Mouse (Mus musculus) urinary bladder, adult 18-20 months (tissue): ENCODE results near the gene Efcab5.
A peak's percentile ranks its signal among the peaks of the same experiment; 100 is the strongest.
"Not testable (repeated sequence)": the region's sequence is repeated elsewhere in the genome, so short reads cannot be mapped to it uniquely, and the experiment has no call there.

Source experiments
- DNase-seq, 2 experiments: peaks; one replicate each; pipeline ENCODE4 v3.0.0; 2022; ENCODE audit warnings: low spot score in 2 of 2, mixed read lengths in 2 of 2

The Efcab5 gene

DNA sequence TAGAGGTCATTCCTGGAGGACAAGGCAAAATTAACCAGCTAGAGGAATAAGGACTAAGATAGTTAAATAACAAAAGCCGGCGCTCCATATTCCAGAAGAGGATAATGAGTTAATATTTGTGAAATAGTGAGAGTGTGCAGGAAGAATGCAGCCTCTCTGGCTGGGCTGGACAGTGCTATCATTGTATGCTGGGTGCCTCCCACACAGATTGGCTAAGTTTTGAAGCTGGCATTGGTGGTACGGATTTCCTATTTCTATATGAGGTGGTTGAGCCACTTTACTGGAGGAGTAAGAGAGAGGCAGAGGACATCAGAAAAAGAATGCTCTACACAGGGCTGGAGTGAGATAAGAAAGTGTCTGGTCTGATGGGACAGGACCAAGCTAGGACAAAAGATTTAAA, 9.0 kb downstream of the Efcab5 start:
- DNase-seq, result no peak

- DNase-seq, result no peak
These were observed 14.2 kb downstream of the Efcab5 start for GRCm38 (mm10) chr11:77174531-77174930.

- DNase-seq, result no peak
These were observed 15.0 kb downstream of the Efcab5 start for GRCm38 (mm10) chr11:77173731-77174130.

DNA sequence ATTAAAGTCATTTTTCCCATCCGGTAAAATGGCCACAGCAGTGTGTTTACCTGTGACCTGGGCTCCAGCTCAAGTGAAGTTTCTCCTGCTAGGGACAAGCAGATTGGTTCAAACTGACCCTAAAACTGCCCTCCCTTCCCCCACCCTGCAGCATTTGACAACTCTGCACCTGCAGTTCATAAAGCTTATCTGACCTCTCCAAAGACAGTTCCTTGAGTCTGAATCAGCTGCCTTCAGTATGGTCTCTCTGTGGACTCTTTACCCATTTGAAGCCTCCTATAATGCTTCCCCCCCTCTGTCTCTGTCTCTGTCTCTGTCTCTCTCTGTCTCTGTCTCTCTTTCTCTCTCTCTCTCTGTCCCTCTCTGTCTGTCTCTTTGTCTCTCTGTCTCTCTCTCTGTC, 28.0 kb downstream of the Efcab5 start:
- DNase-seq, result peak in 1 of 2 experiments; percentile 14

DNA sequence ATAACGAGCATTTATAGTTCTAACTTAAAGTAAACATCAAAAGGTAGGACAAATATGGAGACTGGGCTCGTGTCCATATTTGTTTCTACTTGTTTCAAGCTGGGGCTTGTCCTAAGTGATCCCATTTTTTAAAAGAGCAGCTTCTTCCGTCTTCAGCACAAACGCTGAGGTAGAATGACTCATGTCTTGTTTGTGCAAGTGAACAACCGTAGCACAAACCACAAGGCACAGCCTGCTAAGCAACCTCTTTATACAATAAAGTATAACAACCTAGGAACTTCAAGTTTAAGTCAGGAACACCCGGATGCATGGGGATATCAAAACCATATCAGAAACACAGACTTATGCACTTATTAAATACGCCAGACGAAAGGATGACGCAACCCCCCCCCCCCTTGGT, 28.4 kb downstream of the Efcab5 start:
- peak in 1 of 2 experiments; percentile 7 for DNase-seq

- DNase-seq, result no peak
These were observed 34.6 kb downstream of the Efcab5 start for GRCm38 (mm10) chr11:77154214-77154613.

DNA sequence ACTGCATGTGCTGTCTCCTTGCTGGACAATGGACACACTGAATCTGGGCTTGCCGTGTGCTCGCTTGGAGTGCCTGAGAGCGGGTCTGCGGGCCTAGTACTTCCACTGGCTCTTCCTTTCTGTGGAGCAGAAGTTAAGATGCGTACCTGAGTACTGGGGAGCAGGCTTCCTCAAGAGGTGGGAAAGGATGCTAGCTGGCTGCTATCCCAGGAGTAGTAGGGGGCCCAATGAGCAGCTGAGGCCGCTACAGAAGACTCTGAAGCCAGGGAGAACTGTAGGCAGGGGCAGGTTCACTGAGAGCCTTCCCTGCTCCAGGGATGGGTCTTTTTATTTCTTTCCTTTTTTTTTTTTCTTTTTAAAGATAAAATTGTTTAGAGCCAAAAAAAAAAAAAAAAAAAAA, 38.0 kb downstream of the Efcab5 start:
- no peak for DNase-seq

GRCm38 (mm10) chr11:77149783-77150630, 38.8 kb downstream of the Efcab5 start:
- DNase-seq, result not testable (repeated sequence)

- no peak for DNase-seq
These were observed 40.0 kb downstream of the Efcab5 start for GRCm38 (mm10) chr11:77148774-77149173.

GRCm38 (mm10) chr11:77147753-77148152, 41.0 kb downstream of the Efcab5 start:
- DNase-seq, result no peak

- DNase-seq, result no peak
These were observed 43.3 kb downstream of the Efcab5 start for GRCm38 (mm10) chr11:77145423-77145822.

DNA sequence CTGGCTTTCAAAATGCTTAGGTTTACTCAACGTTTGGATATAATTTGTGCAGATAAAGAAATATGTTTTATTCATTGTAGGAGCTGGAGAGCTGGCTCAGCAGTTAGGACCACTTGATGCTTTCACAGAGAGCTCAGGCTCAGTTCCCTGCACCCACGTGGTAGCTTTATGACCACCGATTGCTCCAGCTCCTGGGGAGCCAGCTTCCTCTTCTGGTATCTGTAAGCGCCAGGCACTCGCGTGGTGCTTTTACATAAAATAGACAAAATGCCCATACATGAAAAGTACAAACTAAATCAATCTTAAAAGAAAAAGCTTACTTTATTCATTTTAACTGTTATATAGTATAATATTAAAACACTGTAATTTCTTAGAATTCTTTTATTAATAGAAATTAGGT, 46.8 kb downstream of the Efcab5 start:
- no peak for DNase-seq

DNA sequence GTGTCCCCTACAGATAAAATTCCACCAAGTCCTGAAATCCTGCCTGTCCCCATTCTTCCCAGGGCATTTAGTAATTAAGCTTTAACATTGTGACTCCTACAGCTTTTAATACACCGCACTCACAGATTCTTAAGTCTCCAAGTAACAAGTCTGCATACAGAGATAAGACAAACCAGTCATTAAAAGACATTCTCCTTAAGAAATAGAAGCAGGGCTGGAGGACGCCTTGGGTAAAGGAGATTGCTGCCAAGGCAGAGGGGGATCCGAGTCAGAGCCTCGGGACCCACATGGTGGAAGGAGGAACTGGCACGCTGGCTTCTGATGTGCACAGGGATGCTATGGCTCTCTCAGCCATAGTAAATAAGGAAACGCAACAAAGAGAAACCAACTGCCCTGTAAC, 48.8 kb downstream of the Efcab5 start:
- no peak for DNase-seq

- no peak for DNase-seq
These were observed 55.3 kb downstream of the Efcab5 start for GRCm38 (mm10) chr11:77133450-77133849.

- DNase-seq, result no peak
These were observed 56.2 kb downstream of the Efcab5 start for GRCm38 (mm10) chr11:77132580-77132979.

- no peak for DNase-seq
These were observed 60.2 kb downstream of the Efcab5 start for GRCm38 (mm10) chr11:77128562-77128961.

GRCm38 (mm10) chr11:77111141-77111540, 77.6 kb downstream of the Efcab5 start:
- DNase-seq, result no peak

- no peak for DNase-seq
These were observed 80.3 kb downstream of the Efcab5 start for GRCm38 (mm10) chr11:77108442-77108841.

- not testable (repeated sequence) for DNase-seq
These were observed 80.9 kb downstream of the Efcab5 start for GRCm38 (mm10) chr11:77107872-77108271.

GRCm38 (mm10) chr11:77106961-77107360, 81.8 kb downstream of the Efcab5 start:
- no peak for DNase-seq

- DNase-seq, result peak; percentile 37 to 66
These were observed 88.4 kb downstream of the Efcab5 start for GRCm38 (mm10) chr11:77100137-77100937.

- no peak for DNase-seq
These were observed 90.3 kb downstream of the Efcab5 start for GRCm38 (mm10) chr11:77098332-77098972.
